Mouse (Mus musculus): ENCODE data around the gene Copg2. TPM values are rescaled to one million over a fixed set of nuclear protein-coding genes. Genes with fewer than 3 reads are reported as not detected.

The Copg2 gene
- 26.0 and 29.8 TPM in 2 replicates for polyA plus RNA-seq (2015; fragmentation: Nextera tagmentation; extraction: Ambion mirVana)

GRCm38 (mm10) chr6:30896195-30896985 is at the start of gene Copg2:
Gene Copg2, minus strand, starts transcription at chr6:30896794.
- Histone ChIP-seq H3K4me2 (peak within 1 kb of the TSS; percentile 64), H3K27ac (peak within 1 kb of the TSS; percentile 97), H3K27me3 (no peaks in the 10 kb centered on the region), H3K4me3 (peak within 1 kb of the TSS; percentile 67), H3K36me3 (no peaks in the 10 kb centered on the region), H3K4me1 (peaks cover 18% of the 10 kb centered on the region; the same call in 1 of the 2 replicates), H3K9ac (peak within 1 kb of the TSS; percentile 55), H3K9me3 (no peaks in the 10 kb centered on the region)
- under 1% methylated on average over 53 of the region's 83 CpGs for WGBS
- ATAC-seq (ENCODE audit: insufficient number of reproducible peaks, low FRiP score, low TSS enrichment, low read depth), result peak; percentile 97

GRCm38 (mm10) chr6:30939264-30939663 is 42.7 kb upstream of the Copg2 start:
- Histone ChIP-seq H3K36me3 (no peaks in the 10 kb centered on the region), H3K27me3 (no peaks in the 10 kb centered on the region), H3K4me2 (no peak overlapping the region), H3K4me1 (no peaks in the 10 kb centered on the region), H3K9me3 (no peaks in the 10 kb centered on the region), H3K27ac (no peak overlapping the region), H3K9ac (no peak overlapping the region), H3K4me3 (no peak overlapping the region)
- 45% methylated on average over 5 of the region's 5 CpGs for WGBS
- no peak for ATAC-seq (ENCODE audit: insufficient number of reproducible peaks, low FRiP score, low TSS enrichment, low read depth)

GRCm38 (mm10) chr6:30922821-30923220 is 26.2 kb upstream of the Copg2 start:
- H3K4me3 ChIP-seq, result no peak overlapping the region
- H3K4me1 ChIP-seq, result peaks cover 6% of the 10 kb centered on the region; the same call in 1 of the 2 replicates
- no peak for ATAC-seq (ENCODE audit: insufficient number of reproducible peaks, low FRiP score, low TSS enrichment, low read depth)
- WGBS, result 48% methylated on average over 2 of the region's 2 CpGs
- H3K9me3 ChIP-seq, result no peaks in the 10 kb centered on the region
- no peak overlapping the region for H3K4me2 ChIP-seq
- H3K36me3 ChIP-seq, result no peaks in the 10 kb centered on the region
- no peak overlapping the region for H3K27ac ChIP-seq
- no peak overlapping the region for H3K9ac ChIP-seq
- no peaks in the 10 kb centered on the region for H3K27me3 ChIP-seq

- H3K27me3 ChIP-seq, result no peaks in the 10 kb centered on the region
- 74% methylated on average over 10 of the region's 11 CpGs for WGBS
- H3K4me3 ChIP-seq, result no peak overlapping the region
- no peak overlapping the region for H3K27ac ChIP-seq
- H3K4me1 ChIP-seq, result peaks cover 6% of the 10 kb centered on the region; the same call in 1 of the 2 replicates
- H3K9ac ChIP-seq, result no peak overlapping the region
- H3K36me3 ChIP-seq, result no peaks in the 10 kb centered on the region
- no peaks in the 10 kb centered on the region for H3K9me3 ChIP-seq
- ATAC-seq (ENCODE audit: insufficient number of reproducible peaks, low FRiP score, low TSS enrichment, low read depth), result no peak
- no peak overlapping the region; the same call in 1 of the 2 replicates for H3K4me2 ChIP-seq
Measured at GRCm38 (mm10) chr6:30921826-30922225, 25.2 kb upstream of the Copg2 start.

- no peak for ATAC-seq (ENCODE audit: insufficient number of reproducible peaks, low FRiP score, low TSS enrichment, low read depth)
- H3K27ac ChIP-seq, result peak overlapping the region; percentile 33
- no peaks in the 10 kb centered on the region for H3K36me3 ChIP-seq
- peaks cover 6% of the 10 kb centered on the region; the same call in 1 of the 2 replicates for H3K4me1 ChIP-seq
- no peaks in the 10 kb centered on the region for H3K9me3 ChIP-seq
- H3K4me2 ChIP-seq, result peak overlapping the region; percentile 30
- whole genome bisulfite sequencing, result 56% methylated on average over 21 of the region's 21 CpGs
- H3K9ac ChIP-seq, result no peak overlapping the region
- peak overlapping the region; percentile 5; the same call in 1 of the 2 replicates for H3K4me3 ChIP-seq
- H3K27me3 ChIP-seq, result no peaks in the 10 kb centered on the region
Measured at GRCm38 (mm10) chr6:30920834-30921675, 24.5 kb upstream of the Copg2 start.

- WGBS, result 88% methylated on average over 2 of the region's 2 CpGs
- H3K9ac ChIP-seq, result no peak within 1 kb of the TSS
- H3K4me2 ChIP-seq, result no peak within 1 kb of the TSS
- H3K27me3 ChIP-seq, result no peaks in the 10 kb centered on the region
- H3K36me3 ChIP-seq, result no peaks in the 10 kb centered on the region
- no peaks in the 10 kb centered on the region for H3K4me1 ChIP-seq
- H3K4me3 ChIP-seq, result no peak within 1 kb of the TSS
- H3K9me3 ChIP-seq, result no peaks in the 10 kb centered on the region
- no peak for ATAC-seq (ENCODE audit: insufficient number of reproducible peaks, low FRiP score, low TSS enrichment, low read depth)
- no peak within 1 kb of the TSS for H3K27ac ChIP-seq
Measured at GRCm38 (mm10) chr6:30915473-30915872, 18.9 kb upstream of the Copg2 start, which contains the start of gene Tsga13. Gene Tsga13, minus strand, starts transcription at chr6:30915573.

- Histone ChIP-seq H3K4me3 (no peak overlapping the region), H3K4me1 (no peaks in the 10 kb centered on the region), H3K36me3 (no peaks in the 10 kb centered on the region), H3K27me3 (no peaks in the 10 kb centered on the region), H3K9ac (no peak overlapping the region), H3K27ac (no peak overlapping the region), H3K4me2 (no peak overlapping the region), H3K9me3 (no peaks in the 10 kb centered on the region)
- WGBS, result 51% methylated on average over 3 of the region's 3 CpGs
- ATAC-seq (ENCODE audit: insufficient number of reproducible peaks, low FRiP score, low TSS enrichment, low read depth), result no peak
Measured at GRCm38 (mm10) chr6:30907970-30908369, 11.4 kb upstream of the Copg2 start.

GRCm38 (mm10) chr6:30904911-30905310 is 8.3 kb upstream of the Copg2 start:
- H3K4me1 ChIP-seq, result no peaks in the 10 kb centered on the region
- H3K9me3 ChIP-seq, result no peaks in the 10 kb centered on the region
- H3K36me3 ChIP-seq, result no peaks in the 10 kb centered on the region
- no peaks in the 10 kb centered on the region for H3K27me3 ChIP-seq
- WGBS, result 43% methylated on average over 5 of the region's 5 CpGs
- no peak overlapping the region for H3K27ac ChIP-seq
- H3K9ac ChIP-seq, result no peak overlapping the region
- H3K4me2 ChIP-seq, result no peak overlapping the region
- ATAC-seq (ENCODE audit: insufficient number of reproducible peaks, low FRiP score, low TSS enrichment, low read depth), result no peak
- H3K4me3 ChIP-seq, result no peak overlapping the region

- H3K4me3 ChIP-seq, result no peak overlapping the region
- no peaks in the 10 kb centered on the region for H3K4me1 ChIP-seq
- 40% methylated on average over 3 of the region's 3 CpGs for WGBS
- H3K27me3 ChIP-seq, result no peaks in the 10 kb centered on the region
- H3K9ac ChIP-seq, result no peak overlapping the region
- no peaks in the 10 kb centered on the region for H3K9me3 ChIP-seq
- no peak overlapping the region for H3K4me2 ChIP-seq
- no peak overlapping the region for H3K27ac ChIP-seq
- ATAC-seq (ENCODE audit: insufficient number of reproducible peaks, low FRiP score, low TSS enrichment, low read depth), result no peak
- H3K36me3 ChIP-seq, result no peaks in the 10 kb centered on the region
Measured at GRCm38 (mm10) chr6:30904033-30904432, 7.4 kb upstream of the Copg2 start.

GRCm38 (mm10) chr6:30897520-30897919 is 926 bp upstream of the Copg2 start:
- Histone ChIP-seq H3K4me2 (peak overlapping the region; percentile 64; the same call in 1 of the 2 replicates), H3K4me1 (peaks cover 15% of the 10 kb centered on the region; the same call in 1 of the 2 replicates), H3K9me3 (no peaks in the 10 kb centered on the region), H3K9ac (no peak overlapping the region), H3K27ac (peak overlapping the region; percentile 97; the same call in 1 of the 2 replicates), H3K36me3 (no peaks in the 10 kb centered on the region), H3K27me3 (no peaks in the 10 kb centered on the region), H3K4me3 (no peak overlapping the region)
- 69% methylated on average over 6 of the region's 6 CpGs for WGBS
- no peak for ATAC-seq (ENCODE audit: insufficient number of reproducible peaks, low FRiP score, low TSS enrichment, low read depth)

- no peaks in the 10 kb centered on the region for H3K27me3 ChIP-seq
- ATAC-seq (ENCODE audit: insufficient number of reproducible peaks, low FRiP score, low TSS enrichment, low read depth), result no peak
- peak overlapping the region; percentile 67 for H3K4me3 ChIP-seq
- peaks cover 18% of the 10 kb centered on the region; the same call in 1 of the 2 replicates for H3K4me1 ChIP-seq
- peak overlapping the region; percentile 97 for H3K27ac ChIP-seq
- peak overlapping the region; percentile 55; the same call in 1 of the 2 replicates for H3K9ac ChIP-seq
- no peaks in the 10 kb centered on the region for H3K9me3 ChIP-seq
- H3K36me3 ChIP-seq, result no peaks in the 10 kb centered on the region
- peak overlapping the region; percentile 64 for H3K4me2 ChIP-seq
- 15% methylated on average over 8 of the region's 8 CpGs for WGBS
Measured at GRCm38 (mm10) chr6:30896986-30897327, 363 bp upstream of the Copg2 start.

- H3K9ac ChIP-seq, result peak overlapping the region; percentile 55
Measured at GRCm38 (mm10) chr6:30895819-30896194, 787 bp downstream of the Copg2 start.

More at GRCm38 (mm10) chr6:30895819-30896194, 787 bp downstream of the Copg2 start:
- Histone ChIP-seq H3K36me3 (no peaks in the 10 kb centered on the region), H3K4me1 (peaks cover 18% of the 10 kb centered on the region; the same call in 1 of the 2 replicates), H3K4me2 (peak overlapping the region; percentile 64), H3K9me3 (no peaks in the 10 kb centered on the region), H3K27ac (peak overlapping the region; percentile 97), H3K4me3 (peak overlapping the region; percentile 67), H3K27me3 (no peaks in the 10 kb centered on the region)
- no peak for ATAC-seq (ENCODE audit: insufficient number of reproducible peaks, low FRiP score, low TSS enrichment, low read depth)
- 21% methylated on average over 3 of the region's 3 CpGs for WGBS
